Mouse (Mus musculus) intestine, embryonic 16.5 days (tissue): ENCODE results near the gene Rsu1. TPM values are rescaled to one million over a fixed set of nuclear protein-coding genes. Genes with fewer than 3 reads are reported as not detected.

Experiments used
- ATAC-seq: fragments of 200-750 bp; cut with Nextera tagmentation; 2 replicates; pipeline ENCODE4 v1.8.0; 2017; ENCODE audit warnings: moderate TSS enrichment, moderate library complexity
- H3K27ac ChIP-seq: fragments of 300-500 bp; sonication (generic); 2 replicates; pipeline ENCODE4 v1.5.1; 2014; ENCODE audit warnings: mild to moderate bottlenecking, low read length
- H3K27me3 ChIP-seq: fragments of 300-500 bp; sonication (generic); replicated peaks from 2 replicates; pipeline ENCODE4 v1.6.1; 2014; ENCODE audit warnings: low read length, control low read depth, mixed read lengths; ENCODE audit not compliant: control insufficient read depth, insufficient read depth
- H3K36me3 ChIP-seq: fragments of 300-500 bp; sonication (generic); 2 replicates; pipeline ENCODE4 v1.6.1; 2014; ENCODE audit warnings: low read length, control low read depth; ENCODE audit not compliant: control insufficient read depth, insufficient read depth
- H3K4me1 ChIP-seq: fragments of 300-500 bp; sonication (generic); 2 replicates; pipeline ENCODE4 v1.6.1; 2014; ENCODE audit warnings: low read length, control low read depth, mixed read lengths; ENCODE audit not compliant: control insufficient read depth, insufficient read depth
- H3K4me2 ChIP-seq: fragments of 300-500 bp; sonication (generic); 2 replicates; pipeline ENCODE4 v1.6.1; 2014; ENCODE audit warnings: low read depth, low read length, control low read depth
- H3K4me3 ChIP-seq: fragments of 300-500 bp; sonication (generic); 2 replicates; pipeline ENCODE4 v1.5.1; 2014; ENCODE audit warnings: mild to moderate bottlenecking, low read length
- H3K9ac ChIP-seq: fragments of 300-500 bp; sonication (generic); 2 replicates; pipeline ENCODE4 v1.6.1; 2014; ENCODE audit warnings: low read depth, low read length
- H3K9me3 ChIP-seq: fragments of 300-500 bp; sonication (generic); 2 replicates; pipeline ENCODE4 v1.6.1; 2016; ENCODE audit warnings: low read length, control low read depth; ENCODE audit not compliant: control insufficient read depth
- WGBS: fragments of 180-500 bp; shearing (Covaris S2); extraction: QIAGEN DNeasy Blood & Tissue Kit; methylation state at CpG from one replicate; pipeline ENCODE4 v1.1.7; 2014; 5-methylcytosine and 5-hydroxymethylcytosine counted together
- polyA plus RNA-seq: library from polyadenylated mRNA; unstranded; fragments of >200 nt; fragmentation: Nextera tagmentation; extraction: Ambion mirVana; gene quantifications from 2 replicates; pipeline ENCODE4 v1.2.1, GENCODE M21; 2015

Gene Rsu1
- polyA plus RNA-seq: 100 and 103 TPM in 2 replicates

DNA sequence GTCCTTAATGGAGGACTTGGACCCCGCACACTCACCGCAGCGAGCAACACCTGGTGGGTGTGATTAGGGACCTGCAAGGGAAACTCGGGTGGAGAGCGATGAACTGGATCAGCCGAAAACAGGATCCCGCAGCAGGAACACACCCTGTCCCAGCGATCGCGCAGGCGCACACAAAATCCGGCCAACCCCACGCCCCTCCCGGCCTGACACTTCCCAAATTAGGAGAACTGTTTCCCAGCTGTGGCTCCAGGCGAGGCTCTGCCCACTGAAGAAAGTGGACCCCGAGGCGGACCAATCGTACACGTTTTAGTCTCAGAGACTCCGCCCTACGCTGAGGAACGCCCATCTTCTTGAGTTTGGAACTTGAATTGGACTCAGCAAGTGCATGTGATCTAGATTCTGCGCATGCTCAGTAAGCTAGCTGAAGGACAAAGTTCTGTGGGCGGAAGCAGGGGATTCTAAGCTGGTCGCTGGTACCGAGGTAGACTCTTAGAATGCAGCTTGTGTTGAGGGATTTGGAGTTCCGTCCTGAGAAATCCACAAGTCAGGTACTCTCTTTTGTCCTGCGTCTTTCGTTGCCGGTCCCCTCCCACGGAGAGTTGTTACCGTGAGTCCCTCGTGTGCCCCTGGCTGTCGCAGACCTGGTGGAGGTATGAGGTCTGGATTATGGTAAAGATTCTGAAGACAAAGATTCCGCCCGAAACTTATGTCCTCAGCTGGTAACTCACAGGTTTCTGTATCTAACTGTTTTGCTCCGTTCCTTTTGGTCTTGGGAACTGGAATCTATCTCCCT is at the start of gene Rsu1:
Rsu1 (minus strand) TSS at position 251 of the 793 bp plus-strand sequence.
- Histone ChIP-seq H3K36me3 (no peaks in the 10 kb centered on the region; the same call in 1 of the 2 replicates), H3K4me1 (0 out of 2 replicates have a peak, but pooled peaks cover 5% of the 10 kb centered on the region), H3K4me2 (peak within 1 kb of the TSS; percentile 90), H3K27ac (peak within 1 kb of the TSS; percentile 54; the same call in 1 of the 2 replicates), H3K27me3 (no peaks in the 10 kb centered on the region), H3K9me3 (no peaks in the 10 kb centered on the region), H3K9ac (peak within 1 kb of the TSS; percentile 82), H3K4me3 (peak within 1 kb of the TSS; percentile 49)
- peak; percentile 99 for ATAC-seq
- under 1% methylated on average over 37 of the region's 37 CpGs for WGBS

DNA sequence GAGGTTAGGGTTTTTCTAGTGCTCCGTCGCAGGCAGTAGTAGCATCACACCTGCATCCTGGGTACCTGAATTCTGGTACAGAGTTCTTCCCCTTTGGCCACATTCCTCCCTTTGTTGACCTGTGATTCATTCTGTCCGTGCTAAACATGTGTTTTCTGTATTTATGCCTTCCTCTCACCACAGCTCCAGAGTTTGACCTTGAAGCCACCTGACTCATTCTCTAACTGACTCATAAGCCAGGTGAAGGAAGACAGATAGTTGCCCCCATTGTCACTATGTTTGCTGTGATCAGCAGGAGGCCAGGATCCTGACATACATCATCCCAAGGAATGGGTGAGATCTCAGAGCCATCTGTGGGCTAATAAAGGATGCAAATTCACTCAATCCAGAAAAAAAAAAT is 32.2 kb upstream of the Rsu1 start:
- no peak overlapping the region for H3K27ac ChIP-seq
- H3K27me3 ChIP-seq: no peaks in the 10 kb centered on the region
- H3K9ac ChIP-seq: no peak overlapping the region
- no peaks in the 10 kb centered on the region for H3K4me1 ChIP-seq
- no peak overlapping the region for H3K4me2 ChIP-seq
- no peak overlapping the region for H3K4me3 ChIP-seq
- H3K36me3 ChIP-seq: peaks cover 3% of the 10 kb centered on the region; the same call in 1 of the 2 replicates
- 74% methylated on average over 3 of the region's 3 CpGs for WGBS
- H3K9me3 ChIP-seq: no peaks in the 10 kb centered on the region
- no peak for ATAC-seq

DNA sequence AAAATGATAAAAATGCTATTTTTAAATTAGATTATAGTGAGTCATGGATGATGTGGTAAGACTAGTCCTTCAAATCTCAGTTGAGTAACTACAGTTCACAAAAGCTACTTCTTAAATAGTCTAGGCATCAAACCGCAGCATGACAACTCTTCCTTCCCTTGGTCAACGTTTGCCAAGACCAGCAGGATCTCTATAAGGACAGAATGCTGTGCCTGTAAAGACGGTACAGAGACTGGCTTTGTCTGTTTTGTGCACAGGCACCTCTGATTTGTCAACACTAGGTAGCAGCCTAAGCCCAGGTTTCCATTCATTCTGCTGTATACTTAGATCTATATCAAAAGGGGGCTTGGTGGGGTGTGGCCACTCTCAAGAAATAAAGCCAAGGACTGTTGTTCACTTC is 27.8 kb upstream of the Rsu1 start:
- 0 out of 2 replicates have a peak, but pooled peaks have one; percentile 36 for ATAC-seq
- no peak overlapping the region for H3K4me3 ChIP-seq
- WGBS: 29% methylated on average over 3 of the region's 3 CpGs
- no peak overlapping the region for H3K27ac ChIP-seq
- H3K36me3 ChIP-seq: no peaks in the 10 kb centered on the region
- no peak overlapping the region for H3K4me2 ChIP-seq
- no peak overlapping the region for H3K9ac ChIP-seq
- H3K4me1 ChIP-seq: no peaks in the 10 kb centered on the region
- no peaks in the 10 kb centered on the region for H3K27me3 ChIP-seq
- no peaks in the 10 kb centered on the region for H3K9me3 ChIP-seq

DNA sequence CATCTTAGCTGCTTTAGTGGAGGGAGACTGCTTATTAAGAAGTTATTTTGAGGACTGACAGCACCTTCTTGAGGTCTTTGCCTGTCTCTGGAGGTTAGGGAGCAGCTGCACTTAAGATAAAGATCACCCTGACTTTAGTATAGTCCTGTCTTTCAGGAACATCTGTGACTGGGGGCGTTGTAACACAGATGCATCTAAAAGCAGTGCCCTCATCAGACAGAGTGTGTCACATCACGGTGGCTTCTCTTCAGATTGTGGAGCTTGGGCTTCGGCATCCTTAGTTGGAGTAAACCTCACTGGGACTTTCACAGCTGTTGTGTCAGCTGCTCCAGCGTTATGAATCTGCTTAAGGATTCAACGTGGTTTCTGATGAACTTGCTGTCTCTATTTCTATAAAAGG is 26.5 kb upstream of the Rsu1 start:
- H3K27ac ChIP-seq: no peak overlapping the region
- 54% methylated on average over 5 of the region's 5 CpGs for WGBS
- ATAC-seq: no peak

DNA sequence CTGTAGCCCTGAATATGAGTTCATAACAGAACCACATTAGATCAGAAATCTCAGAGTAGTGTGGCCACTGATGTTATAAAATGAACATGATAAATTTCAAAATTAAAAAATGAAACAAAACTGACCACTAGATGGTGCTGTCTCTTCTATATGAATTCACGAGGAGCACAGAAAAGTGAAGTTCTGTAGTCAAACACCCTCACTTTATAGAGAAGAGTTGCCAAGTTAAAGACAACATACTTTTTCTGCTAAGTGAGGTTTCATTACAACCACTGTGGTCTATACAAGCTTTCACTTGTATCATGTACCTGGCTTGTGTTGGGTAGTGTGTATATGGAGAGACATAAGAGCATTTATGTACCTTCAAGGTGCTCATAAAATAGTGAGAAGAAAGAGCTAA is 19.4 kb upstream of the Rsu1 start:
- Histone ChIP-seq H3K4me1 (no peaks in the 10 kb centered on the region), H3K9me3 (no peaks in the 10 kb centered on the region), H3K27ac (no peak overlapping the region), H3K36me3 (no peaks in the 10 kb centered on the region), H3K9ac (no peak overlapping the region), H3K4me3 (no peak overlapping the region), H3K27me3 (no peaks in the 10 kb centered on the region), H3K4me2 (no peak overlapping the region)
- 0 out of 2 replicates have a peak, but pooled peaks have one; percentile 33 for ATAC-seq
- 2% methylated on average over 1 of the region's 1 CpGs for WGBS

More for the DNA sequence above, 26.5 kb upstream of the Rsu1 start:
- H3K9me3 ChIP-seq: no peaks in the 10 kb centered on the region
- no peak overlapping the region for H3K9ac ChIP-seq
- H3K36me3 ChIP-seq: no peaks in the 10 kb centered on the region
- no peak overlapping the region for H3K4me2 ChIP-seq
- H3K4me3 ChIP-seq: no peak overlapping the region
- H3K27me3 ChIP-seq: no peaks in the 10 kb centered on the region
- no peaks in the 10 kb centered on the region for H3K4me1 ChIP-seq

DNA sequence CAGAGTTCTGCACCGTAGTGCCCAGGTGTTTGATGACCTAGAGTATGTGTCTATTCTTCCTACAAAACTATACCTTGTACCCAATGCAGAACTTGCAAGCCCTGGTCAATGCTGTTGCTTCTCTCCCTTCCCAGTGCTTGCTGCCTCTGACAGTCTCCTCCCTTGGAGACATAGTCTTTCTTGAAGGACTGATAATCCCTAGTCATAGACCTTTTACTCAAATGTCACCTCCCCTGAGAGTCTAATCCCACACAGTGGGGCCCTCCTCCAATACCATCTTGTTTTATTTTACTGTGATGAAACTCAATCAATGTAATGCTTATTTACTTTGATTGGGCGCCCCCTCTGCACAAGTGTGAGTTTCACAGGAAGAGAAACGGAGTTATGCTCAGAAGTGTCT is 18.9 kb upstream of the Rsu1 start:
- Histone ChIP-seq H3K9me3 (no peaks in the 10 kb centered on the region), H3K4me2 (no peak overlapping the region), H3K4me3 (no peak overlapping the region), H3K27ac (no peak overlapping the region), H3K36me3 (no peaks in the 10 kb centered on the region), H3K4me1 (no peaks in the 10 kb centered on the region), H3K9ac (no peak overlapping the region), H3K27me3 (no peaks in the 10 kb centered on the region)
- WGBS: 83% methylated on average over 3 of the region's 3 CpGs
- ATAC-seq: no peak

DNA sequence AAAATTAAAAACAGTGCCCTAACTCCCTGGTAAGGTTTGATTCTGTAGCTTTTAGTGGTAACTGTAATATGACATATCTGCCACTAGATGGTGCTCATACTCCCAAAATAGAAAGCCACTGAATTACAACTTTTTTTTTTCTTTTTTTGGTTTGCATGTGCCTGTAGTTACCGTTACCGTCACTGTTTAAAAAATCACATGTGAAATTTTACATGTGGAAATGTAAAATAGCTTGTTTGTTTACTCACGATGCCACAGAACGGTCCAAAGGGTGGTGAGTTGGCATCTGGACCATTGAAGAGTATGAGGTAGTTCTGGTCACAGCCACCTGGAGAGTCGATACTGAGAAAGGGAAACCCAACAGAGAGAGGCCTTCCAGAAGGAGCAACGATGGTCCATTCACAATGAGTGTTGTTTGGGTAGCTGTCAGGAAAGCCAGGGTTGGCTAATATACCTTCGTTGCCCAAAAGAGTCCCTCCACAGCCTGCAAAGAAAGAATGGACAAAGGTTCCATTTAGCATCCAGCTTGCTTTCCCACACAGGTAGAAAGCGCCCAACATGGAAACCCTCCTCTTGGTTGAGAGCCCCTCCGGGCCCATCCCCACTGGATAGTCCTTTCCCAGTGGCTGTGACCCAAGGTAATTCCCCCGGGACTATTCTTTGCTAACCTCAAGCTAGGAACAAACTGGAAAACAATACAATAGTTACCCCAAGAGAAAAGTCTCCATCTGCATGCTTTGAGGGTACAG is 7.1 kb upstream of the Rsu1 start:
- WGBS: 56% methylated on average over 10 of the region's 10 CpGs
- no peaks in the 10 kb centered on the region; the same call in 1 of the 2 replicates for H3K36me3 ChIP-seq
- no peaks in the 10 kb centered on the region for H3K4me1 ChIP-seq
- no peaks in the 10 kb centered on the region for H3K27me3 ChIP-seq
- no peak overlapping the region for H3K4me2 ChIP-seq
- ATAC-seq: no peak
- no peak overlapping the region for H3K9ac ChIP-seq
- H3K4me3 ChIP-seq: no peak overlapping the region
- H3K27ac ChIP-seq: no peak overlapping the region
- no peaks in the 10 kb centered on the region for H3K9me3 ChIP-seq

DNA sequence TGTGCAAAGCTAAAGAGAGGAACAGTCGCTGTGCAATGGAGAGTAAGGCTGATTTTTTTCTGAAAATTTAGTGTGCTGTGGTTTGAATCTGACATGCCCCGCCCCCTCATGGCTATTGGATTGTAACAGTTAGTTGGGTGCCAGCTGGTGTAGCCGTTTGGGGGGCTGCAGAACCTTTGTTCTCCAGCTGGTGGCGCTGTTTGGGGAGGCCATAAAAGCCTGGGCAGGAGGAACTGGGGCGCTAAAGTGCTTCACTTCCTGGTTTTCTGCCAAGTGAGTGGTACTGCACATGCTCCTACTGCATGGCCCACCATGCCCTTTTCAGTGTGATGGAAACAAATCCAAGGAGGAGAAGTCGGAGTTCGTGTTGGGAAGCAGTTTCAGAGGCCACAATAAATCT is 4.7 kb upstream of the Rsu1 start:
- Histone ChIP-seq H3K4me1 (0 out of 2 replicates have a peak, but pooled peaks cover under 1% of the 10 kb centered on the region), H3K36me3 (no peaks in the 10 kb centered on the region; the same call in 1 of the 2 replicates), H3K27ac (no peak overlapping the region), H3K27me3 (no peaks in the 10 kb centered on the region), H3K9ac (no peak overlapping the region), H3K4me3 (no peak overlapping the region), H3K4me2 (no peak overlapping the region), H3K9me3 (no peaks in the 10 kb centered on the region)
- 60% methylated on average over 7 of the region's 7 CpGs for WGBS
- no peak for ATAC-seq

DNA sequence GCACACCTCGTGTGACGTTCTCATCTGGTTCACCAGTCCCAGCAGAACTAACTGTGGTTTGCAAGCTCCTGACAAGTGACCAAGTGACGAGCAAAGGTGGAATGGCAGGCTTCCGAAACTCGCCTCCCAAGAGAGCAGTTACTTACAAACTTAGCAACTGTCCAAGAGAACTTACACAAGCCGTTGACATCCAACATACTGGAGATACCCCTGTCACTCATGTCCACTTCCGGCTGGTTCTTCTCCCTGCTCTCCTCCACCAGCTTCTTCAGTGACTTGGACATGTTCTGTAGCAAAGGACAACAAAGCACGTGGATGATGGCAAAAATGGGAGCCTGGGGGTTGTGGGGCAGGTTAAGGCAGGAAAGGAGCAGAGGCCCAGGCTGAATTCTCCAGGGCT is 479 bp downstream of the Rsu1 start:
- WGBS: 40% methylated on average over 8 of the region's 8 CpGs
- H3K4me2 ChIP-seq: peak overlapping the region; percentile 90
- peak overlapping the region; percentile 54; the same call in 1 of the 2 replicates for H3K27ac ChIP-seq
- H3K9ac ChIP-seq: peak overlapping the region; percentile 82
- no peak for ATAC-seq
- 0 out of 2 replicates have a peak, but pooled peaks cover 5% of the 10 kb centered on the region for H3K4me1 ChIP-seq
- H3K36me3 ChIP-seq: no peaks in the 10 kb centered on the region; the same call in 1 of the 2 replicates
- no peaks in the 10 kb centered on the region for H3K9me3 ChIP-seq
- no peaks in the 10 kb centered on the region for H3K27me3 ChIP-seq
- H3K4me3 ChIP-seq: peak overlapping the region; percentile 49
